ENCODE assay signal across 20 mouse cellular contexts in genomic region chr10:21192436-21192835, GRCm38 (mm10). TPM values are rescaled to one million over a fixed set of nuclear protein-coding genes. Genes with fewer than 3 reads are reported as not detected.
DNase-seq lines count a peak whose midpoint lies in the region; ATAC-seq lines count a peak whose summit lies in the region.
"Had no signal": no experiment of that assay in that cellular context is flagged by ENCODE, and none has a peak within 500 bp of the region (broad histone marks: within the 10 kb centered on the region; RNA-seq: fewer than 3 reads in every experiment).

No protein-coding gene starts in this region.

- peaks cover 4% of the 10 kb centered on the region; the same call in 1 of the 2 replicates for H3K4me1 ChIP-seq in intestine, embryonic 16.5 days (ENCODE audit: control insufficient read depth, insufficient read depth, low read length)
- H3K4me1 ChIP-seq in neural tube, embryonic 15.5 days: peaks cover 4% of the 10 kb centered on the region; the same call in 1 of the 2 replicates
- H3K4me1 ChIP-seq: hindbrain, embryonic 15.5 days; neural tube, embryonic 13.5 days had no signal

- H3K4me3 ChIP-seq in intestine, embryonic 16.5 days (ENCODE audit: low read length): no peak overlapping the region
- H3K4me3 ChIP-seq in neural tube, embryonic 15.5 days (replicated peaks): no peak overlapping the region
- H3K4me3 ChIP-seq: forebrain, embryonic 12.5 days; heart, adult 2 months; hindbrain, embryonic 15.5 days; limb, embryonic 15.5 days; midbrain, embryonic 12.5 days; neural tube, embryonic 13.5 days had no signal

- 74% methylated on average over 10 of the region's 10 CpGs for WGBS in intestine, embryonic 16.5 days
- WGBS in neural tube, embryonic 15.5 days: 82% methylated on average over 10 of the region's 10 CpGs

- peak; percentile 32 for ATAC-seq in megakaryocyte progenitor cell, adult 5-6 weeks (replicated peaks; ENCODE audit: poor library complexity)
- no peak for ATAC-seq in intestine, embryonic 16.5 days
- ATAC-seq in neural tube, embryonic 15.5 days (ENCODE audit: low FRiP score): no peak
- ATAC-seq: intestine, postnatal 0 days had no signal

- H3K27me3 ChIP-seq in intestine, embryonic 16.5 days (replicated peaks; ENCODE audit: control insufficient read depth, insufficient read depth, low read length): no peaks in the 10 kb centered on the region
- 0 out of 2 replicates have a peak, but pooled peaks cover 4% of the 10 kb centered on the region for H3K27me3 ChIP-seq in neural tube, embryonic 15.5 days (replicated peaks)
- H3K27me3 ChIP-seq: hindbrain, embryonic 15.5 days; limb, embryonic 15.5 days; neural tube, embryonic 13.5 days had no signal

- H3K36me3 ChIP-seq in intestine, embryonic 16.5 days (ENCODE audit: control insufficient read depth, insufficient read depth, low read length): no peaks in the 10 kb centered on the region
- H3K36me3 ChIP-seq in neural tube, embryonic 15.5 days: no peaks in the 10 kb centered on the region
- H3K36me3 ChIP-seq: forebrain, embryonic 12.5 days; hindbrain, embryonic 15.5 days; limb, embryonic 15.5 days; midbrain, embryonic 12.5 days; neural tube, embryonic 13.5 days had no signal

- H3K4me2 ChIP-seq in intestine, embryonic 16.5 days (ENCODE audit: low read depth, low read length): no peak overlapping the region
- H3K4me2 ChIP-seq in neural tube, embryonic 15.5 days: no peak overlapping the region
- H3K4me2 ChIP-seq: forebrain, embryonic 12.5 days; hindbrain, embryonic 15.5 days; limb, embryonic 15.5 days; midbrain, embryonic 12.5 days; neural tube, embryonic 13.5 days had no signal

- DNase-seq in layer of hippocampus, adult 9-11 months: peak; percentile 5
- no peak for DNase-seq in layer of hippocampus, postnatal 25 days (ENCODE audit: extremely low spot score in 1 of 2, low spot score in 1 of 2)
- DNase-seq in thymus, postnatal 14 days: peak; percentile 42
- DNase-seq in thymus, adult 18-20 months: no peak
- DNase-seq in gastrocnemius, adult 18-20 months (ENCODE audit: low spot score): no peak
- DNase-seq: cerebellum, adult 9-10 months; heart, postnatal 4 days; lung, adult 2 months; right cerebral cortex, postnatal 14 days had no signal

- no peak overlapping the region for H3K9ac ChIP-seq in intestine, embryonic 16.5 days (ENCODE audit: low read depth, low read length)
- H3K9ac ChIP-seq in neural tube, embryonic 15.5 days (replicated peaks): no peak overlapping the region
- H3K9ac ChIP-seq: forebrain, embryonic 12.5 days; hindbrain, embryonic 15.5 days; limb, embryonic 15.5 days; midbrain, embryonic 12.5 days; neural tube, embryonic 13.5 days had no signal

- no peak overlapping the region for H3K27ac ChIP-seq in intestine, embryonic 16.5 days (ENCODE audit: low read length)
- no peak overlapping the region for H3K27ac ChIP-seq in neural tube, embryonic 15.5 days (replicated peaks)
- H3K27ac ChIP-seq: forebrain, embryonic 12.5 days; heart, adult 2 months; hindbrain, embryonic 15.5 days; limb, embryonic 15.5 days; midbrain, embryonic 12.5 days; neural tube, embryonic 13.5 days had no signal

- H3K9me3 ChIP-seq in intestine, embryonic 16.5 days (ENCODE audit: control insufficient read depth, low read length): no peaks in the 10 kb centered on the region
- no peaks in the 10 kb centered on the region for H3K9me3 ChIP-seq in neural tube, embryonic 15.5 days (replicated peaks)
- H3K9me3 ChIP-seq: forebrain, embryonic 12.5 days; hindbrain, embryonic 15.5 days; limb, embryonic 15.5 days; midbrain, embryonic 12.5 days; neural tube, embryonic 13.5 days had no signal

RNA-seq across cellular contexts. Expression of gene Myb, which starts 31.7 kb away (rescaled TPM):
- total RNA-seq in layer of hippocampus, postnatal 25 days (2021): under 1 TPM; 0.52 to 0.89 TPM
- total RNA-seq in megakaryocyte progenitor cell, adult 5-6 weeks (2015): 681 and 848 TPM in 2 replicates
- total RNA-seq in megakaryocyte progenitor cell, adult 5-6 weeks (2017): 484 and 588 TPM in 2 replicates
- polyA plus RNA-seq in intestine, embryonic 16.5 days (2015; fragmentation: Nextera tagmentation; extraction: Ambion mirVana): 4.4 and 5.2 TPM in 2 replicates
- 1.8 and 15.2 TPM in 2 replicates for polyA plus RNA-seq in neural tube, embryonic 15.5 days (2015; fragmentation: Nextera tagmentation; extraction: Ambion mirVana)
- under 1 TPM in 1 of 2 experiments, not detected in 1; 0.14 TPM for total RNA-seq in gastrocnemius, adult 18-20 months (2021)
- total RNA-seq: adrenal gland, adult 18-20 months; heart, adult 2 months had no signal

Comparison
In these comparisons a context has a peak if more than half of its experiments do, and no peak if none do; other contexts are left out.
1. DNase-seq: peak in layer of hippocampus, adult 9-11 months (single experiment) and thymus, postnatal 14 days (single experiment); none in layer of hippocampus, postnatal 25 days (0 of 2), thymus, adult 18-20 months (0 of 2) and gastrocnemius, adult 18-20 months (single experiment).
2. RNA of gene Myb, which starts 31.7 kb away (total RNA-seq): 484 to 848 TPM in megakaryocyte progenitor cell, adult 5-6 weeks; 0.52 to 0.89 TPM in layer of hippocampus, postnatal 25 days and 0.14 TPM in gastrocnemius, adult 18-20 months; every median in the first group is over 100 times any median in the second.